Mouse (Mus musculus) liver, embryonic 11.5 days (tissue): ENCODE data around the gene Nrxn1. TPM values are rescaled to one million over a fixed set of nuclear protein-coding genes. Genes with fewer than 3 reads are reported as not detected.
"Not testable (repeated sequence)": the region's sequence is repeated elsewhere in the genome, so short reads cannot be mapped to it uniquely, and the experiment has no call there.

Source experiments
- ATAC-seq: fragments of 200-750 bp; cut with Nextera tagmentation; replicated peaks from 2 replicates; pipeline ENCODE4 v1.8.0; 2017; ENCODE audit warnings: moderate number of reproducible peaks, mild to moderate bottlenecking, moderate TSS enrichment, moderate library complexity; ENCODE audit not compliant: low FRiP score
- DNase-seq: peaks from one replicate; pipeline ENCODE4 v3.0.0-alpha.2; 2017; ENCODE audit warnings: low spot score
- H3K27ac ChIP-seq: fragments of 300-500 bp; sonication (generic); 2 replicates; pipeline ENCODE4 v1.5.1; 2014; ENCODE audit warnings: mild to moderate bottlenecking, low read depth, low read length, control low read depth
- H3K27me3 ChIP-seq: fragments of 300-500 bp; sonication (generic); replicated peaks from 2 replicates; pipeline ENCODE4 v1.6.1; 2014; ENCODE audit warnings: low read length, mixed read lengths; ENCODE audit not compliant: control insufficient read depth, insufficient read depth
- H3K36me3 ChIP-seq: fragments of 300-500 bp; sonication (generic); 2 replicates; pipeline ENCODE4 v1.6.1; 2014; ENCODE audit warnings: mild to moderate bottlenecking, low read length, moderate library complexity, mixed read lengths; ENCODE audit not compliant: control insufficient read depth, insufficient read depth
- H3K4me1 ChIP-seq: fragments of 300-500 bp; sonication (generic); replicated peaks from 2 replicates; pipeline ENCODE4 v1.6.1; 2014; ENCODE audit warnings: low read length, mixed read lengths; ENCODE audit not compliant: control insufficient read depth, insufficient read depth
- H3K4me2 ChIP-seq: fragments of 300-500 bp; sonication (generic); 2 replicates; pipeline ENCODE4 v1.6.1; 2014; ENCODE audit warnings: mild to moderate bottlenecking, control low read depth, moderate library complexity
- H3K4me3 ChIP-seq: fragments of 300-500 bp; sonication (generic); 2 replicates; pipeline ENCODE4 v1.5.1; 2014; ENCODE audit warnings: low read depth, low read length, control low read depth
- H3K9ac ChIP-seq: fragments of 300-500 bp; sonication (generic); 2 replicates; pipeline ENCODE4 v1.6.1; 2014; ENCODE audit warnings: low read depth, low read length, control low read depth
- H3K9me3 ChIP-seq: fragments of 300-500 bp; sonication (generic); 2 replicates; pipeline ENCODE4 v1.6.1; 2016; ENCODE audit warnings: low read length, inconsistent platforms, mixed read lengths; ENCODE audit not compliant: control insufficient read depth
- WGBS: fragments of 180-500 bp; shearing (Covaris S2); extraction: QIAGEN DNeasy Blood & Tissue Kit; methylation state at CpG from one replicate; pipeline ENCODE4 v1.1.7; 2014; 5-methylcytosine and 5-hydroxymethylcytosine counted together
- polyA plus RNA-seq: library from polyadenylated mRNA; unstranded; fragments of >200 nt; fragmentation: Nextera tagmentation; extraction: Ambion mirVana; gene quantifications from 2 replicates; pipeline ENCODE4 v1.2.1, GENCODE M21; 2014

Gene Nrxn1
- polyA plus RNA-seq, 1 experiment from 2014 or later, result 0.70 TPM

- DNase-seq (no peak), ATAC-seq (peak; percentile 45; the same call in 1 of the 2 replicates)
- no peaks in the 10 kb centered on the region for H3K36me3 ChIP-seq
- H3K4me1 ChIP-seq, result no peaks in the 10 kb centered on the region
- H3K27me3 ChIP-seq, result no peaks in the 10 kb centered on the region
- no peak overlapping the region for H3K4me2 ChIP-seq
- no peaks in the 10 kb centered on the region for H3K9me3 ChIP-seq
- H3K9ac ChIP-seq, result no peak overlapping the region
- H3K27ac ChIP-seq, result no peak overlapping the region
- WGBS, result 41% methylated on average over 5 of the region's 5 CpGs
- no peak overlapping the region for H3K4me3 ChIP-seq
Measured at GRCm38 (mm10) chr17:90253451-90254131, 839.3 kb downstream of the Nrxn1 start.

GRCm38 (mm10) chr17:90252196-90252595 lies 840.7 kb downstream of the Nrxn1 start:
- no peak for DNase-seq
- no peaks in the 10 kb centered on the region for H3K4me1 ChIP-seq
- H3K9me3 ChIP-seq, result no peaks in the 10 kb centered on the region
- 88% methylated on average over 1 of the region's 1 CpGs for WGBS
- H3K9ac ChIP-seq, result no peak overlapping the region
- H3K4me2 ChIP-seq, result no peak overlapping the region
- ATAC-seq, result no peak
- no peaks in the 10 kb centered on the region for H3K36me3 ChIP-seq
- H3K27ac ChIP-seq, result no peak overlapping the region
- H3K4me3 ChIP-seq, result no peak overlapping the region
- no peaks in the 10 kb centered on the region for H3K27me3 ChIP-seq

DNA sequence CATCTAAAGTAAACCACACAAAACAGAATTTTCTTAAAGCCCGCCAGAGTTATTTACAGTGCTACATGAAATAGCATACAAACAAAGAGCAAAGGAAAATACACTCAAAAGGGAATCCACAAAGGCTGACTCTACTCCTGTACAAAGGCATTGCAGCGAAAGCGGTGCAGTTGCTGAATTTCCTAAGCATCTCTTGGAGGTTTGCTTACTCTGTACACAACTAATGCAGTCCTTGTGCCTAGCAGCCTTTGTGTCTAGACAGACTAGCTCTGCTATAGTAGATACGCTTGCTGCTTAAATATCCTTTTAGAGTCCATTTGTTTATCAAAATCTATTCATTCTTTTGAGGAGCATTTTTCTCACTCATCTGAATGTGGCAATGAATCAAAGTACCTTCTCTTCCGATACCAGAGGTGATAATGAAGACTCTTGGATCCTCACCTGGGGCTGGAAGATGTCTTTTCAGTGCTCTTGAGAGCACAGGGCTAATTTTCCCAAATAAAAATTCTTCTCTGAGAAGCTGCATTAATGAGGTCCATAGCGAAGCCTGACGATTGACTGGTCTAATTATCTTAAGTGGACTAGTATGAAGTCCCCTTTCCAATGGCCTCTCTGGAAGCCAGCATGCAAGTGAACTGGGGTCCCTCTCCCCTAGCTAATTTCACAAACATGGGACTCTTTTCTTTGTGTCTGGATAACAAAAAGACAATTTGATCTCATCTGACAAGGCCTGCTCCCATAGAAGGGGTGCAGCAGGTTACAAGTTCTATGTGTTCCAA lies 845.6 kb downstream of the Nrxn1 start:
- no peak overlapping the region for H3K4me3 ChIP-seq
- H3K27ac ChIP-seq, result no peak overlapping the region
- no peak overlapping the region for H3K9ac ChIP-seq
- 82% methylated on average over 7 of the region's 7 CpGs for WGBS
- H3K4me2 ChIP-seq, result no peak overlapping the region
- no peaks in the 10 kb centered on the region for H3K9me3 ChIP-seq
- H3K4me1 ChIP-seq, result no peaks in the 10 kb centered on the region
- DNase-seq (no peak), ATAC-seq (no peak)
- no peaks in the 10 kb centered on the region for H3K27me3 ChIP-seq
- no peaks in the 10 kb centered on the region for H3K36me3 ChIP-seq

- Histone ChIP-seq H3K4me2 (no peak overlapping the region), H3K27ac (no peak overlapping the region), H3K9ac (no peak overlapping the region), H3K9me3 (no peaks in the 10 kb centered on the region), H3K4me1 (no peaks in the 10 kb centered on the region), H3K4me3 (no peak overlapping the region), H3K27me3 (no peaks in the 10 kb centered on the region), H3K36me3 (no peaks in the 10 kb centered on the region)
- ATAC-seq, result no peak
- no peak for DNase-seq
- 69% methylated on average over 2 of the region's 2 CpGs for WGBS
Measured at GRCm38 (mm10) chr17:90244339-90244738, 848.5 kb downstream of the Nrxn1 start.

- no peak overlapping the region for H3K4me3 ChIP-seq
- no peak overlapping the region for H3K27ac ChIP-seq
- no peak overlapping the region for H3K9ac ChIP-seq
- no peaks in the 10 kb centered on the region for H3K9me3 ChIP-seq
- DNase-seq, result no peak
- H3K36me3 ChIP-seq, result no peaks in the 10 kb centered on the region
- H3K4me2 ChIP-seq, result no peak overlapping the region
- H3K4me1 ChIP-seq, result no peaks in the 10 kb centered on the region
- ATAC-seq, result no peak
- 73% methylated on average over 3 of the region's 3 CpGs for WGBS
- no peaks in the 10 kb centered on the region for H3K27me3 ChIP-seq
Measured at GRCm38 (mm10) chr17:90238964-90239363, 853.9 kb downstream of the Nrxn1 start.

DNA sequence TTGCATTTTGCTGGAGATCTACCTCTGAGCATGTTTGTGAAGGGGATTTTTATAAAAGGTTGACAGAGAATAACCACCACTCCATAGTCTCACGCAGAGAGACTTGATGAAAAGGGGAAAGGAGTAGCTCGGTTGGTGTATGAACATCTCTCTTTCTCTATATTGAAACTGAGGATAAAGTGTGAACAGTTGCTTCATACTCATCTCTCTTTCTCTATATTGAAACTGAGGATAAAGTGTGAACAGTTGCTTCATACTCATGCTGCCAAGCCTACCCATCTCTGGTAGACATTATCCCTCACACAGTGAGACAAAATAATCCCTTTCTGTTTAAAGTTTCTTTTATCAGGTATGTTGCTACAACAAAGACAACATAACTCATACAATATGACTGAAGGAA lies 854.4 kb downstream of the Nrxn1 start:
- WGBS, result 92% methylated on average over 2 of the region's 2 CpGs
- no peak for ATAC-seq

GRCm38 (mm10) chr17:90235674-90236073 lies 857.2 kb downstream of the Nrxn1 start:
- H3K9me3 ChIP-seq, ATAC-seq, H3K4me2 ChIP-seq: not testable (repeated sequence)

More for the DNA sequence above, 854.4 kb downstream of the Nrxn1 start:
- Histone ChIP-seq H3K36me3 (no peaks in the 10 kb centered on the region), H3K27ac (no peak overlapping the region), H3K9ac (no peak overlapping the region), H3K9me3 (no peaks in the 10 kb centered on the region), H3K27me3 (no peaks in the 10 kb centered on the region), H3K4me1 (no peaks in the 10 kb centered on the region), H3K4me3 (no peak overlapping the region), H3K4me2 (no peak overlapping the region)
- no peak for DNase-seq

GRCm38 (mm10) chr17:90234806-90235205 lies 858.1 kb downstream of the Nrxn1 start:
- no peaks in the 10 kb centered on the region for H3K27me3 ChIP-seq
- H3K4me1 ChIP-seq, result no peaks in the 10 kb centered on the region
- H3K27ac ChIP-seq, result no peak overlapping the region
- no peak overlapping the region for H3K9ac ChIP-seq
- no peak for DNase-seq
- H3K9me3 ChIP-seq, result no peaks in the 10 kb centered on the region
- H3K4me3 ChIP-seq, result no peak overlapping the region
- WGBS, result 69% methylated on average over 2 of the region's 2 CpGs
- no peak for ATAC-seq
- no peak overlapping the region for H3K4me2 ChIP-seq
- no peaks in the 10 kb centered on the region for H3K36me3 ChIP-seq

More at GRCm38 (mm10) chr17:90235674-90236073, 857.2 kb downstream of the Nrxn1 start:
- not testable (repeated sequence) for H3K27me3 ChIP-seq, H3K36me3 ChIP-seq, H3K4me1 ChIP-seq, DNase-seq, H3K9ac ChIP-seq, H3K4me3 ChIP-seq, H3K27ac ChIP-seq
- WGBS, result 68% methylated on average over 1 of the region's 1 CpGs

- DNase-seq, result no peak
- H3K4me1 ChIP-seq, result no peaks in the 10 kb centered on the region
- H3K4me3 ChIP-seq, result no peak overlapping the region
- H3K9me3 ChIP-seq, result no peaks in the 10 kb centered on the region
- no peak overlapping the region for H3K9ac ChIP-seq
- no peak for ATAC-seq
- no peaks in the 10 kb centered on the region for H3K36me3 ChIP-seq
- no peaks in the 10 kb centered on the region for H3K27me3 ChIP-seq
- no peak overlapping the region for H3K4me2 ChIP-seq
- no peak overlapping the region for H3K27ac ChIP-seq
Measured at GRCm38 (mm10) chr17:90208547-90208946, 884.3 kb downstream of the Nrxn1 start.
